Mouse (Mus musculus) embryonic facial prominence, embryonic 13.5 days (tissue): Measurements from ENCODE around the gene Gm5935. TPM values are rescaled to one million over a fixed set of nuclear protein-coding genes. Genes with fewer than 3 reads are reported as not detected.
"Not testable (repeated sequence)": the region's sequence is repeated elsewhere in the genome, so short reads cannot be mapped to it uniquely, and the experiment has no call there.

ENCODE experiments used
- ATAC-seq: fragments of 200-750 bp; cut with Nextera tagmentation; 2 replicates; pipeline ENCODE4 v1.8.0; 2017; ENCODE audit warnings: low read depth; ENCODE audit not compliant: insufficient number of reproducible peaks, insufficient read depth, low FRiP score, low TSS enrichment
- H3K27ac ChIP-seq: fragments of 300-500 bp; sonication (generic); 2 replicates; pipeline ENCODE4 v1.5.1; 2015; ENCODE audit warnings: moderate library complexity, mild to moderate bottlenecking, inconsistent platforms
- H3K27me3 ChIP-seq: fragments of 300-500 bp; sonication (generic); 2 replicates; pipeline ENCODE4 v1.6.1; 2015; ENCODE audit warnings: mild to moderate bottlenecking, inconsistent platforms
- H3K36me3 ChIP-seq: fragments of 300-500 bp; sonication (generic); 2 replicates; pipeline ENCODE4 v1.6.1; 2015; ENCODE audit warnings: mild to moderate bottlenecking, inconsistent platforms
- H3K4me1 ChIP-seq: fragments of 300-500 bp; sonication (generic); 2 replicates; pipeline ENCODE4 v1.6.1; 2015; ENCODE audit warnings: inconsistent platforms
- H3K4me2 ChIP-seq: fragments of 300-500 bp; sonication (generic); 2 replicates; pipeline ENCODE4 v1.6.1; 2015; ENCODE audit warnings: moderate library complexity, mild to moderate bottlenecking, inconsistent platforms
- H3K4me3 ChIP-seq: fragments of 300-500 bp; sonication (generic); 2 replicates; pipeline ENCODE4 v1.5.1; 2015; ENCODE audit warnings: mild to moderate bottlenecking, inconsistent platforms
- H3K9ac ChIP-seq: fragments of 300-500 bp; sonication (generic); 2 replicates; pipeline ENCODE4 v1.6.1; 2015; ENCODE audit warnings: mild to moderate bottlenecking, inconsistent platforms
- H3K9me3 ChIP-seq: fragments of 300-500 bp; sonication (generic); 2 replicates; pipeline ENCODE4 v1.6.1; 2016; ENCODE audit warnings: inconsistent platforms
- WGBS: fragments of 180-500 bp; shearing (Covaris S2); methylation state at CpG from one replicate; pipeline ENCODE4 v1.1.7; 2015; ENCODE audit warnings: mixed read lengths; 5-methylcytosine and 5-hydroxymethylcytosine counted together
- polyA plus RNA-seq: library from polyadenylated mRNA; unstranded; fragments of >200 nt; fragmentation: Nextera tagmentation; extraction: Ambion mirVana; gene quantifications from 2 replicates; pipeline ENCODE4 v1.2.1, GENCODE M21; 2015

Gene Gm5935
- not detected in 2 replicates for polyA plus RNA-seq

- not testable (repeated sequence) for H3K9ac ChIP-seq, H3K4me1 ChIP-seq, H3K27me3 ChIP-seq, H3K9me3 ChIP-seq, H3K4me2 ChIP-seq, H3K4me3 ChIP-seq, H3K27ac ChIP-seq, H3K36me3 ChIP-seq, ATAC-seq
- WGBS: 82% methylated on average over 5 of the region's 5 CpGs
Observed at GRCm38 (mm10) chrX:24775064-24775463, at the start of gene Gm5935. Gene Gm5935, minus strand, starts transcription at chrX:24775164.

Other genes with a start within 250 kb of the Gm5935 start
- not detected in 2 replicates for gene Gm4297, start 200.3 kb downstream of the Gm5935 start, polyA plus RNA-seq